Mouse (Mus musculus): ENCODE results near the gene Fkbp5.

Gene Fkbp5

GRCm38 (mm10) chr17:28502196-28502821 lies 15.0 kb downstream of the Fkbp5 start:
- peak in 1 of 2 experiments; percentile 47 for DNase-seq

DNA sequence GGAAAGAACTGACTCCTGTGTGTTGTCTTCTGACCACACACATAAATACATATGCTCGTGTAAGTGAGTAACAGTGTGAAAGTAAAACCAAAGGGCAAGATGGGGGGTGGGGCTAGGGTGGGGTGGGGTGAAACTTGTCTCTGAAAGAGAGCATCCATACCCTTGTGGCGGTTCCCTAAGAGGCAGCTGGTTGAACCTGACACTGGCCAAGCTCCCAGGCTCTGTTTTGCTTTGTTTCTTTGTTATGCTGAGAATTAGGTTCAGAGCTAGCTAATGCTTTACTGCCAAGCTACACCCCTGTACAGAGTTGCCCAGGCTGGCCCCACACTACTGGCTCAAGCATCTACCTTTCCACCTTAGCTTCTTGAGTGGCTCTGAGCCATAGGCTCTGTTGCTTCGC lies 16.9 kb downstream of the Fkbp5 start:
- no peak for DNase-seq

DNA sequence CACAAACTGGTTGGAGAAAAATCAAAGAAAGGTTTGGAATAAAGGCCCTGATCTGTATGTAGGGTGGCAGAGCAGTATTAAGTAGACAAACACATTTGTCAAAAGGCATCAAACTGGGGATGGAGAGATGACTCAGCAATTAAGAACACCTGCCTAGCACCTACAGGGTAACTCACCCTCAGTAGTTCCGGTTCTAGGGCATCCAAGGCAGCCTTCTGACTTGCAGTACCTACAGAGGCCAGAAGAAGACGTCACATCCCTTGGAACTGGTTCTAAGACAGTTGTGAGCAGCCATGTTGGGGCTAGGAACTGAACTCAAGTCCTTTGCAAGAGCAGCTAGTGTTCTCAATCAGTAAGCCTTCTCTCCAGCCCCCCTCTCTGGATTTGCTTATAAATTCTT lies 18.1 kb downstream of the Fkbp5 start:
- no peak for DNase-seq

DNA sequence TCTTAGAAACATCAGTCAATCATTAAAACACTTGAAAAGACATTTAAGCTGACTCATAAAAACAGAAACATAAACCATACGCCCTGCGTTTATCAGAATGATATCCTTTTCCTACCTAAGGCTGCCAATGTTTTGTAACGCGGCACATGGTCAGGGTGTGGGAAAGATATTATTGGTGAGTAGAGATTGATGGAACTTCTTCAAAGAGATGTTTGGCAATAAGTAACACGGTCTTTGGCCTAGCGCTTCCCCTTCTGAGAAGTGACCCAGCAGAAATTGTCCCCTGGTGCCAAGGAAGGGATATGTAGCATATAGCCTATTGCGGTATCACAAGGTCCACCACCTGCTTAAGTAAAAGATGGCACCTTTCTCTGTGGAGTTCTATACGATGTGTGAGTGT lies 21.5 kb downstream of the Fkbp5 start:
- DNase-seq: no peak

DNA sequence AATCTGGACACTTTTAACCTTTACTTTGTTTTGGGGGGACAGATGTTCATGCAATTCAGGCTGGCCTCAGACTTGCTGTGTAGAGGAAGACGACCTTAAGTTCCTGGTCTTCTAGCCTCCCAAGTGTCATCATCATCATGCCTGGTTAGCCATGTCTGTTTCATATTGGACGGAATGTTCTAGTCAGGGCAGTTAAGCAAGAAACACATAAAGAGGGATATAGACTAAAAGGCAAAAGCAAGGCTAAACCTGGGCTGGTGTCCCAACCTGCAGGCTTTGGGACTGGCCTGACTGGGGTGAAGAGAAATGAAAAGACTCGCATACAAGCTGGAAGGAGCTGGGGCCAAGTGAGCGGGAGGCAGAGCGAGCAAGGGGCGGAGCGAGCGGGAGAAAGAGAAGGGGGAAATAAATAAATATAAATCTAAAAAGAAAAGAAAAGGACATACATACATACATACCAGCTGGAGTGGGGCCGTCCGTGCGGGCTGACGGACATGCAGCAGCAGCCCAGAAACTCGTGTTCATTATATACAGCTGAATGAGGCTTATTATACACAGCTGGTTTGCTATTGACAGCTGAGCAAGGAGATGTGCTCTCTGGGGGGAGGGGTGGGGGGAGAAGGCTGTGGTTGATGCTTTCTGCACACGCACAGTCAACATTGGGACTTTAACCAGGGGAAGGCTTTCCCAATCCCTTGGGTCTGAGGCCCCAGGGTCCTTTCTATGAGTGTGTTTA lies 26.1 kb downstream of the Fkbp5 start:
- no peak for DNase-seq

- DNase-seq: no peak
Observed at GRCm38 (mm10) chr17:28488258-28489013, 28.9 kb downstream of the Fkbp5 start.

GRCm38 (mm10) chr17:28487584-28488257 lies 29.6 kb downstream of the Fkbp5 start:
- DNase-seq: peak; percentile 36 to 56

GRCm38 (mm10) chr17:28486720-28487119 lies 30.6 kb downstream of the Fkbp5 start:
- DNase-seq: no peak

GRCm38 (mm10) chr17:28485977-28486400 lies 31.3 kb downstream of the Fkbp5 start:
- DNase-seq: peak; percentile 98 to 99

- DNase-seq: peak; percentile 60 to 68
Observed at GRCm38 (mm10) chr17:28485446-28485948, 31.8 kb downstream of the Fkbp5 start.

DNA sequence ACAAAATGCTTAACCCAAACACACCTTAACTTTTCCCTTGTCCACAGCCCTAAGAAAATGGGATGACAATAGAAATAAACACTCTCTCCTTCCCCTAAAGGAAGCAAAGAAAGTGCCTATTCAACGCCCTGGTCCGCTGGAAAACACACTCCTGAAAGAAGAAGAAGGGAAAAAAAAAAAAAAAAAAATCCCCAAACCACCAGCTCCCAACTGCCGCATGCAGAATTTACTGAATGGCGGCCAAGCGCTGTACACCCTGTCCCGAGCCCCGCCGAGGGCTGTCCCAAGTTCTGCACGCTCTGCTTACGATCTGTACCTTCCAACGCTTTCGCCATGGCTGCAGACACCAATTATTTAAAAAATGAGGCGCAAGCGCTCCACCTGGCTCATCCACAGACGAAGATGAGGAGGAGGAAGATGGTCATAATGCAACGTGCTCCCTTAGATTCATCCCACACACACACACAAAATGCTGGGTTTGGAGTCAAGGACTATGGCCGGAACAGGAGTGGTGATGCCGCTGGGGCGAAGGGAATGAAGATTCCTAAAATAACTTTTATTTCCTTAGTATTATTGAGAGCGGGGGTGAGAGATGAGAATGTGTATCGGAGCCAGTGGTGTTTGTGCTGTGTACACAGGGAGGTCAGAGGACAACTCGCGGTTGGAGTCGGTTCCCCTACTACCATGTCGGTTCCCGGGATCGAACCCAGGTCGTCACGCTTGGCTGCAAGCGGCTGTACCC lies 32.5 kb downstream of the Fkbp5 start:
- peak; percentile 30 to 36 for DNase-seq

- no peak for DNase-seq
Observed at GRCm38 (mm10) chr17:28477421-28477820, 39.9 kb downstream of the Fkbp5 start.

DNA sequence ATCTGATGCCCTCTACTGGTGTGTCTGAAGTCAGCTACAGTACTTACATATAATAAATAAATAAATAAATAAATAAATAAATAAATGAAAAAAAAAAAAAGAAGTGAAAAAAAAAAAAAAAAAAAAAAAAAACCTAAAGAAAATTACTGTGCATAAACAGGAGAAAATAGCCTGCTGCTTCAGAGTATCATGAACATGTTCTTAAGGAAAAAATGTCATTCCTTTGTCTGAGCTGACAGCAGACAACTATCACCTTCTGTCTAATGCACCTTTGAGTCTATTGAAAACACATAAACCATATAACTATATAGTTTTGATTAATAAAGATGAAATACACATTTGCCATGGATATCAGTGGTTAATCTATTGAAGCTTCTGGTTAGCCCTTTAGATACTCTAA lies 40.9 kb downstream of the Fkbp5 start:
- no peak for DNase-seq

DNA sequence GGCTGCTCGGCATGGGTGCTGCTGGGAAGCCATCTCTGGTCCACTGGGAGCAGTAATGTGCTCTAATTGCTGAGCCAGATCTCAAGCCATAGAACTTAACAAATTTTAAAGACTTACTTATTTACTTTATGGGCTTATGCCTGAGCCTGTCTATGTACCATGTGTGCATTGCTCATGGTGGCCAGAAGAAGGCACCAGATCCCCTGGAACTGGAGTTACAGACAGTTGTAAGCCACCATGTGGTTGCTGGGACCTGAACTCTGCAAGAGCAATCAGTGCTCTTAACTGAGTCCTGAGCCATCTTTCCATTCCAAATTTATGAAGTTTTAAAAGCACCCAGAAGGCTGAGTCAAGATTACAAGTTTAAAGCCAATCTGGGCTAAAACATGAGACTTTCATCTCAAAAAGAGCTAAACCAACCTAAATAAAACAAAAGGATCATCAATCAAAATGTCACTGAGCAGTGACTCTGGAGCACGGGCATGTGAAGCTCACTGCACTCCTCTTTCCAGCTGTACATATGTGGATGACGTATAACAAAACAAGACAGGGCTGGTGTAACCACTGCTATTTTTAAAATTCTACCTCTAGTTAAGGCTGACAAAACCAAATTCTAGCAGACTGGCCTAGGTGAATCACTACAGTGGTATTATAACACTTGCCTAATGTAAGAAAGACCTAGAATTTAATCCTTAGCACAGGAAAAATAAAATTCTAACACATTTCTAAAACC lies 41.6 kb downstream of the Fkbp5 start:
- no peak for DNase-seq

GRCm38 (mm10) chr17:28472696-28473095 lies 44.6 kb downstream of the Fkbp5 start:
- no peak for DNase-seq

DNA sequence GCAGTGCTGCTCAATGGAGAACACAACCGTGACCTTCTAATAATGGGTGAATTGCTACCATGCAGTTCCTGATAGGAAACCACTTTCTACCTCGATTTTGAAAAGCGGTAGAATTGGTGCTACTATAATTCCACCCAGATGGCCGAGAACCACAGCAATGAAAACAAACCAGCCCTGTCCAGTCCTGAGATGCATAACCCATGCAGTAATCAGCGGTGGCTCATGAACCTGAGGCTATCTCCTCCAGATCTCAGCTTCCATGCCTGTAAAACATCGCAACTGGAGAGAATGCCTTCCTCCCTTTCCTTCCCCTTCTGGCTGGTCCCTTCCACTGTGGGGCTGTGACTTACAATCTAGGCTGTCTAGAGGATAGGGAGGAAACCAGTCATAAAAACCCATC lies 46.5 kb downstream of the Fkbp5 start:
- no peak for DNase-seq

- no peak for DNase-seq
Observed at GRCm38 (mm10) chr17:28467749-28468148, 49.6 kb downstream of the Fkbp5 start.

DNA sequence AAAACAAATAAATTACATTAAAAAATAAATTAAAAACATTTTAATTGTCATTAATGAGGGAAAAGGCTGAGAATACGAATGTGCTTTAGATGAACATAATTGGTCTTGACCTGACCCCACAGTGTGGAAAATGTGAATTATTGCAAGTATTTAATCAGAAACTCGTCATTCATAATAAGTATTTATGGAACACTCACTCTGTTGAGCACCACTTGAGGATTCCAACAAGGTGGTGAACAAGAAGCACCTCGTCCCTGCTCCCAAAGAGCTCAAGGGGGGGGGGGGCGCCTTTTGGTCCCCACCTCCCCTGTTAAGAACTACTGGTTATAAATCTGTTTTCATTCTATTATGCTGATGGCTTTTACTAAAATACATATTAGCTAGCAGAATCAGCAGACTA lies 51.4 kb downstream of the Fkbp5 start:
- DNase-seq: no peak

- no peak for DNase-seq
Observed at GRCm38 (mm10) chr17:28463701-28464443, 53.5 kb downstream of the Fkbp5 start.

DNA sequence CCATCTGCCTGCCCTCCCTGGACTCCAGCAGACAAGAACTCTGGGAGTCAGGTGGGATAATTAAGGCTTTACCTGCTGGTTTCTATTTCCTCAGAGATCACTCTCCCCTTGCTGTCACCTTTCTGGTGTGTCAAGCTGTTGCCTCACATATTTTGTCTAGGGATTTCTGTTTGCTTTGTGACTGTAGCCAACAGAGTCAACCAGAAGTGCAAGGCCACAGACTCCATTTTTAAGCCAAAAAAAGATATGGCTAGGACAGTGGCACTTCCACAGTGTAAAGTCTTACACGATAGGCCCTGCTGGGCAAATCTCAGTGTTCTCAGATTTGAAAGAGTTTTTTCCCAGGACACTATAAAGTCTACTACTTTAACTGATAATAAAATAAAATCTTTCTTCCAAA lies 56.9 kb downstream of the Fkbp5 start:
- DNase-seq: no peak

- DNase-seq: peak in 1 of 2 experiments; percentile 51
Observed at GRCm38 (mm10) chr17:28455098-28455497, 62.2 kb downstream of the Fkbp5 start.
